Mouse (Mus musculus): ENCODE data around the gene Rtn3. TPM values are rescaled to one million over a fixed set of nuclear protein-coding genes. Genes with fewer than 3 reads are reported as not detected.

The Rtn3 gene
- polyA plus RNA-seq, 1 experiment from 2014 or later: 122 TPM

DNA sequence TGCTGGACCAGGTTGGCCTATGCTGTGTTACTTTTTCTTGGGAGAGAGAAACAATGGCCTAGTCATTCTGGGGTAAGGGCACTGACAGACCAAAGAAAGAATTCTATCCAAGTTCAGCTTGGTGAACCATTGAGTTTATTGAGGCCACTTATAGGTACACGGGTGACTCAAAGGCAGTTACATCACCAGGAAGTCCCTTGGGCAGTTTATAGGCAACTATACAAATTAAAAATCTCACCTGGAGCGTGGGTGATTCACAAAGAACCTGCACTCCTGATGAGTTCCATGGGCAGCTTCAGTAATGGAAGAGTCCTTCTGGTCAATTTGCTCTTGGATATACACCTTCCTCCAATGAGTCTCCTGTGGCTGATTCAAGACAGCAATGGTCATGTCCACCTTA is 9.6 kb upstream of the Rtn3 start:
- no peak overlapping the region for H3K27ac ChIP-seq (ENCODE audit: low read length)
- no peak for TF ChIP-seq CTCF (IDR thresholded peaks at IDR 0.05)
- no peak for TF ChIP-seq EP300 (IDR thresholded peaks at IDR 0.05)

DNA sequence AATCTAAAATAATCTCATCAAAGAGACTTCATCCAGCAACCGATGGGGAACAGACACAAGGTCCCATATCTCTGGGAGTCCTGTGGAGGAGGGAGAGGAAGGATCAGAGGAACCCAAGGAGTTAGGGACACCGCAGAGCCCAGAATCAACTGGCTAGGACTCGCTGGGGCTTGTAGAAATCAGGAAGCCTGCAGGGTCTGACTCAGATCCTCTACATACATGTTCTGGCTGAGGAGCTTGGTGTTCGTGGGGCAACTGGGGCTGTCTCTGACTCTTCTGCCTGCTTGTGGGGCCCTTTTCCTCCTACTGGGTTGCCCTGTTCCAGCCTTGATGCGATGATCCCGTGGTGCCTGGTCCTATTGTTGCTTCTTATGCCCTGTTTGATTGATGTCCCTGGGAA is 8.9 kb upstream of the Rtn3 start:
- Histone ChIP-seq H3K9me3 (ENCODE audit: low read length) (no peaks in the 10 kb centered on the region), H3K9ac (replicated peaks; ENCODE audit: low read depth) (no peak overlapping the region), H3K27ac (ENCODE audit: low read length) (no peak overlapping the region), H3K4me1 (ENCODE audit: insufficient read depth, low read depth, low read length) (no peaks in the 10 kb centered on the region), H3K27me3 (replicated peaks; ENCODE audit: insufficient read depth, low read length) (no peaks in the 10 kb centered on the region), H3K4me2 (replicated peaks; ENCODE audit: low read depth, low read length) (no peak overlapping the region), H3K36me3 (ENCODE audit: insufficient read depth, low read length) (no peaks in the 10 kb centered on the region), H3K4me3 (ENCODE audit: low read depth, low read length) (no peak overlapping the region)
- 70% methylated on average over 6 of the region's 6 CpGs for WGBS
- ATAC-seq (no peak), DNase-seq (ENCODE audit: low spot score) (no peak)
- no peak for TF ChIP-seq CTCF (IDR thresholded peaks at IDR 0.05)
- no peak for TF ChIP-seq EP300 (IDR thresholded peaks at IDR 0.05)

More for the DNA sequence above, 9.6 kb upstream of the Rtn3 start:
- no peak for DNase-seq (ENCODE audit: low spot score)
- 91% methylated on average over 2 of the region's 2 CpGs for WGBS
- H3K4me2 ChIP-seq (replicated peaks; ENCODE audit: low read depth, low read length): no peak overlapping the region
- no peak for ATAC-seq
- no peaks in the 10 kb centered on the region for H3K9me3 ChIP-seq (ENCODE audit: low read length)
- no peak overlapping the region for H3K9ac ChIP-seq (replicated peaks; ENCODE audit: low read depth)
- H3K36me3 ChIP-seq (ENCODE audit: insufficient read depth, low read length): no peaks in the 10 kb centered on the region
- H3K4me1 ChIP-seq (ENCODE audit: insufficient read depth, low read depth, low read length): no peaks in the 10 kb centered on the region
- H3K27me3 ChIP-seq (replicated peaks; ENCODE audit: insufficient read depth, low read length): no peaks in the 10 kb centered on the region
- no peak overlapping the region for H3K4me3 ChIP-seq (ENCODE audit: low read depth, low read length)

DNA sequence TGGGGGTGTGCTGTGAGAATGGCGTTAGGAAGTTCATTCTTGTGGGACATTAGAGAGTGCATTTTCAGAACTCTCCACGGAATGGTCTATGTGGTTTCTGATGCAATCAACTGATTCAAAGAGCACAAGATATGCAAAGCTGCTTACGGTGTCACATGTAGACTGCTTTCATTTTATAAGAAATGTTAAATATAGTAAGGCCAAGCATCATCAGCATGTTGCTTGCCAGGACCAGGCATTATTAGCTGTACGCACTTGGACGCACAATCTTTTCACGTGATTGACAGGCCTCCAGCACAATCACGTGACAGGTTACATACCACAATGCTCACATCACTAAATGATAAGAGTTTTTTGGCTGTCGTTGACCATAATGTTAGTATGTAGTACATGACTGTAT is 4.6 kb upstream of the Rtn3 start:
- Histone ChIP-seq H3K27ac (ENCODE audit: low read length) (no peak overlapping the region), H3K36me3 (ENCODE audit: insufficient read depth, low read length) (no peaks in the 10 kb centered on the region), H3K9me3 (ENCODE audit: low read length) (no peaks in the 10 kb centered on the region), H3K4me1 (ENCODE audit: insufficient read depth, low read depth, low read length) (no peaks in the 10 kb centered on the region), H3K27me3 (replicated peaks; ENCODE audit: insufficient read depth, low read length) (no peaks in the 10 kb centered on the region), H3K4me2 (replicated peaks; ENCODE audit: low read depth, low read length) (no peak overlapping the region), H3K4me3 (ENCODE audit: low read depth, low read length) (no peak overlapping the region), H3K9ac (replicated peaks; ENCODE audit: low read depth) (no peak overlapping the region)
- WGBS: 70% methylated on average over 8 of the region's 8 CpGs
- DNase-seq (ENCODE audit: low spot score) (no peak), ATAC-seq (no peak)
- TF ChIP-seq CTCF (IDR thresholded peaks at IDR 0.05) (no peak), EP300 (IDR thresholded peaks at IDR 0.05) (no peak)

DNA sequence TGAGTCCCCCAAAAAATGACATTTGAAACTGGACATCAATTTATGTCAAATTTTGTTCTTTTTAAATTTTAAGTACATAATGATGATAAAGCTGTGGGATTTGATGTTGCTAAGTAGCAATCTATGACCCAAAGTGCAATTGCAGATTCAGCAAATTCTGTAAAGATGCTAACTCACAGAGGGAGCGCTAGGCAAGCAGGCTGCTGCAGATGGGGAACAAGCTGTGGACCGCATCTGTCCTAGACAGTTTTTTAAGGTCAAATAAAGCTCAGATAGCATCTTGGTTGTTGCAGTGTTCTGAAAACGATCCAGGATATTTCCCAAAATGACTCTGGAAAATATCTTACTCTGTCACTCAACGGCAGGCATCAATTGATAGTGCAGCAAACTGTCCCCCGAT is 995 bp upstream of the Rtn3 start:
- peak overlapping the region; percentile 86; the same call in 1 of the 2 replicates for H3K4me3 ChIP-seq (ENCODE audit: low read depth, low read length)
- H3K9ac ChIP-seq (replicated peaks; ENCODE audit: low read depth): no peak overlapping the region
- 60% methylated on average over 5 of the region's 5 CpGs for WGBS
- no peaks in the 10 kb centered on the region for H3K36me3 ChIP-seq (ENCODE audit: insufficient read depth, low read length)
- peak overlapping the region; percentile 84; the same call in 1 of the 2 replicates for H3K4me2 ChIP-seq (replicated peaks; ENCODE audit: low read depth, low read length)
- TF ChIP-seq CTCF (IDR thresholded peaks at IDR 0.05) (no peak), EP300 (IDR thresholded peaks at IDR 0.05) (no peak)
- no peaks in the 10 kb centered on the region for H3K9me3 ChIP-seq (ENCODE audit: low read length)
- H3K27me3 ChIP-seq (replicated peaks; ENCODE audit: insufficient read depth, low read length): no peaks in the 10 kb centered on the region
- H3K4me1 ChIP-seq (ENCODE audit: insufficient read depth, low read depth, low read length): peaks cover 6% of the 10 kb centered on the region; the same call in 1 of the 2 replicates
- DNase-seq (ENCODE audit: low spot score) (no peak), ATAC-seq (no peak)
- H3K27ac ChIP-seq (ENCODE audit: low read length): 0 out of 2 replicates have a peak overlapping the region, but pooled peaks have one; percentile 97

DNA sequence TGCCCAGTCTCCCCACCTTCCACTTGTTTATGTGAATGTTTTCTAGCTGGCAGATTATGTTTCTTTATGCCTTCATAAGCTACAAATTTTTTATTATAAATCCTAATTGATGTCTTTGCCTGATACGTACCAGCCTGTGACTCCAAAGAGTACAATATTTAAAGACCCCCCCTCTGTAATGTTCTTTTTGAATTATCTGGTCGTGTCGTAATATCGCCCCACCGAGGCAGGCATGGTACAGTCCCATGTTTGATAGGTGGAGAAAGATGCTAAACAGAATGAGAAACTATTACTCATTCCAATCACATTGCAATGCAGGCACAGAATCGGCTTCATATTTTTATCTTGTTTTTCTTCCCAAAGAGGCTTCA is 416 bp upstream of the Rtn3 start:
- under 1% methylated on average over 6 of the region's 6 CpGs for WGBS

DNA sequence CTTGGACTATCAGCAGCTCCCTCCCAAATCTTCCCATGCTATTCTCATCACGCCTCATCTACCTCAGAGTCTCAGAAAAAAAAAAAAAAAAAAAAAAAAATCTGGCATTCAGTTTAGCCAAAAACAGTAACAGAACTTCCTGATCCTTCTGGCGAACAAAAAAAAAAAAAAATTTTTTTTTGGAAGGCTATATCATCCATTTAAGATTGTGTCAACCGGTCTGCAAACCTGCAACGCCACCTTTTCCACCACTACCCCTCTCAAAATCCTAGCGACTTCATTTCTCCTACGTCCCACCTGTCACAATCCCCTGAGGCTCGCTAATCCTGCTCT is 849 bp downstream of the Rtn3 start:
- peaks cover 6% of the 10 kb centered on the region; the same call in 1 of the 2 replicates for H3K4me1 ChIP-seq (ENCODE audit: insufficient read depth, low read depth, low read length)
- 1% methylated on average over 7 of the region's 7 CpGs for WGBS
- no peak for DNase-seq (ENCODE audit: low spot score)

More for the DNA sequence above, 416 bp upstream of the Rtn3 start:
- Histone ChIP-seq H3K27me3 (replicated peaks; ENCODE audit: insufficient read depth, low read length) (no peaks in the 10 kb centered on the region), H3K27ac (ENCODE audit: low read length) (peak overlapping the region; percentile 97), H3K4me1 (ENCODE audit: insufficient read depth, low read depth, low read length) (peaks cover 6% of the 10 kb centered on the region; the same call in 1 of the 2 replicates), H3K4me3 (ENCODE audit: low read depth, low read length) (peak overlapping the region; percentile 86), H3K4me2 (replicated peaks; ENCODE audit: low read depth, low read length) (peak overlapping the region; percentile 84), H3K36me3 (ENCODE audit: insufficient read depth, low read length) (no peaks in the 10 kb centered on the region), H3K9me3 (ENCODE audit: low read length) (no peaks in the 10 kb centered on the region), H3K9ac (replicated peaks; ENCODE audit: low read depth) (no peak overlapping the region)
- TF ChIP-seq CTCF (IDR thresholded peaks at IDR 0.05): peak; percentile 37; the same call in 1 of the 2 replicates
- TF ChIP-seq EP300 (IDR thresholded peaks at IDR 0.05): peak; percentile 58; the same call in 1 of the 2 replicates
- DNase-seq (ENCODE audit: low spot score) (no peak), ATAC-seq (peak; percentile 30)

More for the DNA sequence above, 849 bp downstream of the Rtn3 start:
- peak overlapping the region; percentile 86 for H3K4me3 ChIP-seq (ENCODE audit: low read depth, low read length)
- no peak for ATAC-seq
- no peaks in the 10 kb centered on the region for H3K36me3 ChIP-seq (ENCODE audit: insufficient read depth, low read length)
- H3K27me3 ChIP-seq (replicated peaks; ENCODE audit: insufficient read depth, low read length): no peaks in the 10 kb centered on the region
- H3K4me2 ChIP-seq (replicated peaks; ENCODE audit: low read depth, low read length): peak overlapping the region; percentile 84
- peak overlapping the region; percentile 90 for H3K9ac ChIP-seq (replicated peaks; ENCODE audit: low read depth)
- no peak for TF ChIP-seq CTCF (IDR thresholded peaks at IDR 0.05)
- TF ChIP-seq EP300 (IDR thresholded peaks at IDR 0.05): no peak
- H3K27ac ChIP-seq (ENCODE audit: low read length): peak overlapping the region; percentile 97
- no peaks in the 10 kb centered on the region for H3K9me3 ChIP-seq (ENCODE audit: low read length)

All from lung, postnatal 0 days (tissue).